Mouse (Mus musculus) monocyte, adult 5-6 weeks (primary cell): ENCODE data around the gene Mybpc3. TPM values are rescaled to one million over a fixed set of nuclear protein-coding genes. Genes with fewer than 3 reads are reported as not detected.
"Not testable (repeated sequence)": the region's sequence is repeated elsewhere in the genome, so short reads cannot be mapped to it uniquely, and the experiment has no call there.

Experiments used
- ATAC-seq: fragments of 153-309, 156-312 bp; replicated peaks from 2 replicates; pipeline ENCODE4 v1.8.0; 2017; ENCODE audit warnings: mild to moderate bottlenecking; ENCODE audit not compliant: low TSS enrichment, insufficient number of reproducible peaks, severe bottlenecking, poor library complexity, low FRiP score
- total RNA-seq: library from RNA; stranded (forward); fragments of 200-1000, 200-491, 200-594 nt; gene quantifications from 3 replicates; pipeline ENCODE4 v1.2.3, GENCODE M21; 2017

Gene Mybpc3
- total RNA-seq, 1 experiment from 2014 or later = 5.2 TPM

- no peak for ATAC-seq
Observed at GRCm38 (mm10) chr2:91085494-91086391, 32.2 kb upstream of the Mybpc3 start.

- ATAC-seq = peak; percentile 4; the same call in 1 of the 2 replicates
Observed at GRCm38 (mm10) chr2:91086392-91087237, 31.3 kb upstream of the Mybpc3 start.

GRCm38 (mm10) chr2:91087453-91087852, 30.5 kb upstream of the Mybpc3 start:
- no peak for ATAC-seq

- ATAC-seq = peak; percentile 64
Observed at GRCm38 (mm10) chr2:91088987-91089386, 29.0 kb upstream of the Mybpc3 start.

GRCm38 (mm10) chr2:91090208-91090607, 27.7 kb upstream of the Mybpc3 start:
- ATAC-seq = peak; percentile 12; the same call in 1 of the 2 replicates

- no peak for ATAC-seq
Observed at GRCm38 (mm10) chr2:91090827-91091226, 27.1 kb upstream of the Mybpc3 start.

GRCm38 (mm10) chr2:91096524-91096923, 21.4 kb upstream of the Mybpc3 start:
- ATAC-seq = peak; percentile 73

- ATAC-seq = no peak
Observed at GRCm38 (mm10) chr2:91097015-91097414, 20.9 kb upstream of the Mybpc3 start.

GRCm38 (mm10) chr2:91098156-91098555, 19.8 kb upstream of the Mybpc3 start:
- 0 out of 2 replicates have a peak, but pooled peaks have one; percentile 4 for ATAC-seq

- peak; percentile 44; the same call in 1 of the 2 replicates for ATAC-seq
Observed at GRCm38 (mm10) chr2:91101124-91101740, 16.7 kb upstream of the Mybpc3 start.

- no peak for ATAC-seq
Observed at GRCm38 (mm10) chr2:91108156-91108555, 9.8 kb upstream of the Mybpc3 start.

GRCm38 (mm10) chr2:91109241-91109640, 8.7 kb upstream of the Mybpc3 start:
- no peak for ATAC-seq

GRCm38 (mm10) chr2:91109807-91110385, 8.0 kb upstream of the Mybpc3 start:
- ATAC-seq = peak; percentile 15; the same call in 1 of the 2 replicates

GRCm38 (mm10) chr2:91110429-91110828, 7.5 kb upstream of the Mybpc3 start:
- ATAC-seq = no peak

GRCm38 (mm10) chr2:91111832-91112231, 6.1 kb upstream of the Mybpc3 start:
- ATAC-seq = not testable (repeated sequence)

GRCm38 (mm10) chr2:91112491-91112890, 5.5 kb upstream of the Mybpc3 start:
- no peak for ATAC-seq

GRCm38 (mm10) chr2:91113334-91113733, 4.6 kb upstream of the Mybpc3 start:
- peak; percentile 11; the same call in 1 of the 2 replicates for ATAC-seq

- ATAC-seq = no peak
Observed at GRCm38 (mm10) chr2:91113852-91114251, 4.1 kb upstream of the Mybpc3 start.
